Mouse (Mus musculus) liver, postnatal 0 days (tissue): ENCODE results near the gene Copg1. TPM values are rescaled to one million over a fixed set of nuclear protein-coding genes. Genes with fewer than 3 reads are reported as not detected.

ENCODE experiments used
- ATAC-seq: fragments of 200-750 bp; cut with Nextera tagmentation; 2 replicates; pipeline ENCODE4 v1.8.0; 2017; ENCODE audit warnings: mild to moderate bottlenecking, moderate library complexity
- DNase-seq: peaks from one replicate; pipeline ENCODE4 v3.0.0-alpha.2; 2016
- H3K27ac ChIP-seq: fragments of 300-500 bp; sonication (generic); 2 replicates; pipeline ENCODE4 v1.5.1; 2014; ENCODE audit warnings: antibody characterized with exemption, moderate library complexity, mild to moderate bottlenecking, low read depth
- H3K27me3 ChIP-seq: fragments of 300-500 bp; sonication (generic); 2 replicates; pipeline ENCODE4 v1.6.1; 2014; ENCODE audit warnings: low read length, control low read depth, mixed read lengths; ENCODE audit not compliant: insufficient read depth
- H3K36me3 ChIP-seq: fragments of 300-500 bp; sonication (generic); replicated peaks from 2 replicates; pipeline ENCODE4 v1.6.1; 2014; ENCODE audit warnings: mild to moderate bottlenecking, control low read depth, low read length, moderate library complexity, mixed read lengths; ENCODE audit not compliant: insufficient read depth
- H3K4me1 ChIP-seq: fragments of 300-500 bp; sonication (generic); 2 replicates; pipeline ENCODE4 v1.6.1; 2014; ENCODE audit warnings: antibody characterized with exemption, mild to moderate bottlenecking, control low read depth; ENCODE audit not compliant: insufficient read depth
- H3K4me2 ChIP-seq: fragments of 300-500 bp; sonication (generic); 2 replicates; pipeline ENCODE4 v1.6.1; 2014; ENCODE audit warnings: low read depth, mild to moderate bottlenecking, low read length, moderate library complexity, mixed read lengths
- H3K4me3 ChIP-seq: fragments of 300-500 bp; sonication (generic); 2 replicates; pipeline ENCODE4 v1.5.1; 2014; ENCODE audit warnings: low read depth, low read length
- H3K9ac ChIP-seq: fragments of 300-500 bp; sonication (generic); replicated peaks from 2 replicates; pipeline ENCODE4 v1.6.1; 2014; ENCODE audit warnings: mild to moderate bottlenecking, moderate library complexity
- H3K9me3 ChIP-seq: fragments of 300-500 bp; sonication (generic); 2 replicates; pipeline ENCODE4 v1.6.1; 2016; ENCODE audit warnings: mild to moderate bottlenecking, control low read depth, low read length, mixed read lengths
- CTCF ChIP-seq: sonication (generic); IDR thresholded peaks from 2 replicates; pipeline ENCODE4 v1.5.1; 2016; ENCODE audit warnings: antibody characterized with exemption, low read depth
- EP300 ChIP-seq: IDR thresholded peaks from 2 replicates; pipeline ENCODE4 v1.6.1; 2016; ENCODE audit warnings: antibody characterized with exemption, low read depth, mild to moderate bottlenecking
- WGBS: fragments of 180-500 bp; shearing (Covaris S2); extraction: QIAGEN DNeasy Blood & Tissue Kit; methylation state at CpG from one replicate; pipeline ENCODE4 v1.1.7; 2014; ENCODE audit not compliant: insufficient replicate concordance; 5-methylcytosine and 5-hydroxymethylcytosine counted together
- polyA plus RNA-seq: library from polyadenylated mRNA; unstranded; fragments of >200 nt; fragmentation: Nextera tagmentation; extraction: Ambion mirVana; gene quantifications from 2 replicates; pipeline ENCODE4 v1.2.1, GENCODE M21; 2015

The Copg1 gene
- polyA plus RNA-seq, 1 experiment from 2014 or later = 35.3 TPM

DNA sequence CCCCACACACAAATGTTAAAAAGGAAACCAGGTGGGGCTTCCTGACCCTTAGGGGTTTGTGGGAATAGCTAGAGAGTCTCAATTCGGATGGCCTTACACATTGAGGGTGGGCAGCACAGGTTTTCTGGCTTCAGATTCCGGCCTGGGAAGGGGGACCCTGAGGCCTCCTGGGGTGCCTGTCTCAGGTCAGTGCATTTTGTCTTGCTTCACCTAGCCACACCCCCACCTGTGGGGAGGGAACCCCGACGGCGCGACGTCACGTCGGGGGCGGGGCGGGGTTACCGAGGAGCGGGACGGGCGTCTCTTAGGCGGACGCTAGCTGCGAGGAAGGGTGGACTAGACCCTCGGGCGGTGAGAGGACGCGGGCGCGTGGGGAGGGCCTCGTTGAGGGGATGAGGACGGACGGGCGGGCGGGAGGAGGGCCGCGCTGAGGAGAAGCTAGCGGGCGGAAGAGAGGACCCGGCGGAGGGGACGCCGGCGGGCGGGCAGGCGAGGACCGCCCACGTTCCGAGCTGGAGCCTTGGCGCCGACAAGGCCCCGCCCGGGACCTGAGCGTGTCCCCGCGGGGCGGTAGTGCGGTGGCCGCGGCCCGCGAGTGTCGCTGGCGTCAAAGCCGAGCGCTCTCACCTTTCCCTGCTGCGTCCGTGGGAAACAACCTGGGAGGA is 26.2 kb downstream of the Copg1 start, which contains the start of gene Hmces:
Hmces (plus strand) TSS at position 275 of the 665 bp plus-strand sequence.
- Histone ChIP-seq H3K9me3 (no peaks in the 10 kb centered on the region), H3K9ac (peak within 1 kb of the TSS; percentile 91), H3K4me2 (peak within 1 kb of the TSS; percentile 96), H3K4me1 (peaks cover 26% of the 10 kb centered on the region), H3K36me3 (peaks cover 51% of the 10 kb centered on the region), H3K4me3 (peak within 1 kb of the TSS; percentile 72), H3K27me3 (no peaks in the 10 kb centered on the region), H3K27ac (peak within 1 kb of the TSS; percentile 80)
- WGBS = 4% methylated on average over 48 of the region's 62 CpGs
- TF ChIP-seq CTCF (no peak), EP300 (no peak)
- ATAC-seq (peak; percentile 91), DNase-seq (peak; percentile 91)

GRCm38 (mm10) chr6:87914326-87915102 is 26.9 kb downstream of the Copg1 start:
- H3K4me3 ChIP-seq = peak overlapping the region; percentile 72
- ATAC-seq (peak; percentile 43), DNase-seq (no peak)
- H3K4me2 ChIP-seq = peak overlapping the region; percentile 96
- peaks cover 51% of the 10 kb centered on the region for H3K36me3 ChIP-seq
- H3K9ac ChIP-seq = peak overlapping the region; percentile 91
- TF ChIP-seq EP300 (no peak), CTCF (no peak)
- peak overlapping the region; percentile 80 for H3K27ac ChIP-seq
- no peaks in the 10 kb centered on the region for H3K9me3 ChIP-seq
- peaks cover 26% of the 10 kb centered on the region for H3K4me1 ChIP-seq
- H3K27me3 ChIP-seq = no peaks in the 10 kb centered on the region
- 8% methylated on average over 35 of the region's 35 CpGs for WGBS

- H3K9me3 ChIP-seq = no peaks in the 10 kb centered on the region
- no peak overlapping the region for H3K9ac ChIP-seq
- H3K4me2 ChIP-seq = peak overlapping the region; percentile 40; the same call in 1 of the 2 replicates
- WGBS = 38% methylated on average over 5 of the region's 5 CpGs
- DNase-seq (no peak), ATAC-seq (no peak)
- peaks cover 26% of the 10 kb centered on the region for H3K4me1 ChIP-seq
- H3K27ac ChIP-seq = no peak overlapping the region
- TF ChIP-seq CTCF = no peak; the same call in 1 of the 2 replicates
- TF ChIP-seq EP300 = no peak
- H3K4me3 ChIP-seq = no peak overlapping the region
- no peaks in the 10 kb centered on the region for H3K27me3 ChIP-seq
- peaks cover 42% of the 10 kb centered on the region for H3K36me3 ChIP-seq
Measured at GRCm38 (mm10) chr6:87915939-87916338, 28.3 kb downstream of the Copg1 start.

DNA sequence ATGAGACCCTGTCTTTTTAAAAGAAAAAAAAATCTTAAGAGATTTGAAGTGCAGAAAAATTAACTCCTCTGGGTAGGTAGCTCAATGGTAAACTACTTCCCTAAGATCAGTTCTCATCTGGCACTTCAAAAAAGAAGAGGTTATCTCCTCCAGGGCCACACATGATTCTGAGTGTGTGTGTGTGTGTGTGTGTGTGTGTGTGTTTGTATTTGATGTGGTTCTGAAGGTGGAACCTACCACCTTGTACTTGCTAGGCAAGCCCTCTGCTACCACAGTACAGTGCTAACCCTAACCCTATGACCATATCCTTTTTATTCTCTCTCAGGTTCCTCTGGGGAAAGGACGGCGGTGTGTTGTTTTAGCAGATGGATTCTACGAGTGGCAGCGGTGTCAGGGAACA is 33.6 kb downstream of the Copg1 start:
- H3K4me1 ChIP-seq = peaks cover 8% of the 10 kb centered on the region; the same call in 1 of the 2 replicates
- H3K4me3 ChIP-seq = no peak overlapping the region
- H3K27me3 ChIP-seq = no peaks in the 10 kb centered on the region
- no peak for TF ChIP-seq CTCF
- no peak for TF ChIP-seq EP300
- DNase-seq (no peak), ATAC-seq (no peak)
- H3K27ac ChIP-seq = no peak overlapping the region
- no peak overlapping the region for H3K9ac ChIP-seq
- no peaks in the 10 kb centered on the region for H3K9me3 ChIP-seq
- peaks cover 37% of the 10 kb centered on the region for H3K36me3 ChIP-seq
- H3K4me2 ChIP-seq = no peak overlapping the region
- 92% methylated on average over 4 of the region's 4 CpGs for WGBS

DNA sequence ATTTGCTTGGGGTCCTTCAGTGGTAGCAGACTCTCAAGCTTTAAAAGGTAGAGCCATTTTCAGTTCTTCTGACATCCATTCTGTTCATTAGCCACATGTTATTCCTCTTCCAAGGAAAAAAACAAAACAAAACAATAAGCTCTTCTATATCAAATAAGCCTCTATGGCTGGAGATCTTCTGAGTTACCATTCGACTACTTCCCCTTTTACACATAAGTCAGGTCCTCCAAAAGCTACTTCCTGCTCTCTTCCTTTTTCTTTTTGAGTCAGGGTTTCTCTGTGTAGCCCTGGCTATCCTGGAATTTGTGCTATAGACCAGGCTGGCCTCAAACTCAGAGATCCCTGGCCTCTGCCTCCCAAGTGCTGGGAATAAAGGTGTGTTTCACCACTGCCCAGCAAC is 36.0 kb downstream of the Copg1 start:
- 29% methylated on average over 1 of the region's 1 CpGs for WGBS
- H3K4me1 ChIP-seq = no peaks in the 10 kb centered on the region
- no peaks in the 10 kb centered on the region for H3K27me3 ChIP-seq
- no peak overlapping the region for H3K4me3 ChIP-seq
- no peak overlapping the region for H3K27ac ChIP-seq
- H3K4me2 ChIP-seq = no peak overlapping the region
- ATAC-seq (no peak), DNase-seq (no peak)
- peaks cover 35% of the 10 kb centered on the region for H3K36me3 ChIP-seq
- TF ChIP-seq CTCF = no peak
- no peak for TF ChIP-seq EP300
- H3K9me3 ChIP-seq = no peaks in the 10 kb centered on the region
- no peak overlapping the region for H3K9ac ChIP-seq

DNA sequence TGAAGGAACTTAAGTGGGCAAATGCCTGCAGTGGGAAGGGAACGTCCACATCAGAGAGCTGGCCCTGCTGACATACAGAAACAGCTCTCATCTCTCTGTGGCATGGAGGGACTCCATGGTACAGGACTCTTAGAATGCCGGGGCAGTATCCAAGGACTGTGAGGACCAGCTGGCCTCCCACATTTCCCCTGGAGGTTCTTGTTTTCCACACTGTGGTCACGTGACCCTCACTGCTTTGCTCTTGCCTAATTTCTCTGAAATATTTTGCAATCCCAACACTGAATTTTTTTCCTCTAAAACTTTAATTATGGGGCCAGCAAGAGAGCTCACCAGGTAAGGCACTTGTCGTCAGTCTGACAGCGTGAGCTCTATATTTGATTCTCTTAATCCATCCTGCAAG is 47.4 kb downstream of the Copg1 start:
- DNase-seq = no peak
- peaks cover 26% of the 10 kb centered on the region for H3K36me3 ChIP-seq
- H3K27ac ChIP-seq = no peak overlapping the region
- ATAC-seq = no peak
- no peaks in the 10 kb centered on the region for H3K27me3 ChIP-seq
- no peak for TF ChIP-seq CTCF
- no peak for TF ChIP-seq EP300
- no peak overlapping the region for H3K4me2 ChIP-seq
- no peak overlapping the region for H3K9ac ChIP-seq
- H3K9me3 ChIP-seq = no peaks in the 10 kb centered on the region
- 59% methylated on average over 5 of the region's 5 CpGs for WGBS
- H3K4me3 ChIP-seq = no peak overlapping the region
- H3K4me1 ChIP-seq = peaks cover 2% of the 10 kb centered on the region; the same call in 1 of the 2 replicates
